Mouse (Mus musculus): ENCODE data around the gene Ccdc154. TPM values are rescaled to one million over a fixed set of nuclear protein-coding genes. Genes with fewer than 3 reads are reported as not detected.
A peak's percentile ranks its signal among the peaks of the same experiment; 100 is the strongest.
"Not testable (repeated sequence)": the region's sequence is repeated elsewhere in the genome, so short reads cannot be mapped to it uniquely, and the experiment has no call there.

Gene Ccdc154
- polyA plus RNA-seq (2015; fragmentation: Nextera tagmentation; extraction: Ambion mirVana): 0.08 TPM in 1 of 2 replicates, not detected in the other

DNA sequence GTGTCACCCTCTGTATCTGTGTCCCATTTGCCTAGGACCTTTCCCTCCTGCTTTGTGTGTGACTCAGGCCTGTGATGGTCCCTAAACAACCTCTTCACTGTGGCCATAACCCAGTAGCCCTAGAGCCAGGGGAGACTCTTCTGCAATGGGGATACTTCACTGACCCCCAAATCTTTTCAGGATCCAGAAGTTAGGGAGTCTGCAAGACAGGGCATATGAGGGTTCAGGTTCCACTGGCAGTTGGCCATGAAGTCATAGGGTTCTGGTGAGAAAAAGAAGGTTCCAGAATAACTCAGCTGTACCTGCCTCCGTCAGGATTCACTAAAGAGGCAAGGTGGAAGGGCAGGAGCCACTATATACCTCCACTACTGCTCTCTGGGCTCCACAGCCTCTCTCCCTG, at the start of gene Ccdc154:
Gene Ccdc154 (plus strand): TSS at position 301 of the 400 bp plus-strand sequence.
- Histone ChIP-seq H3K36me3 (peaks cover 40% of the 10 kb centered on the region), H3K4me2 (no peak within 1 kb of the TSS), H3K4me3 (no peak within 1 kb of the TSS), H3K4me1 (0 out of 2 replicates have a peak, but pooled peaks cover 2% of the 10 kb centered on the region), H3K9me3 (no peaks in the 10 kb centered on the region), H3K27ac (no peak within 1 kb of the TSS), H3K27me3 (no peaks in the 10 kb centered on the region), H3K9ac (no peak within 1 kb of the TSS)
- no peak for ATAC-seq (ENCODE audit: insufficient number of reproducible peaks, low FRiP score, low TSS enrichment, low read depth)
- WGBS: 95% methylated on average over 1 of the region's 1 CpGs

DNA sequence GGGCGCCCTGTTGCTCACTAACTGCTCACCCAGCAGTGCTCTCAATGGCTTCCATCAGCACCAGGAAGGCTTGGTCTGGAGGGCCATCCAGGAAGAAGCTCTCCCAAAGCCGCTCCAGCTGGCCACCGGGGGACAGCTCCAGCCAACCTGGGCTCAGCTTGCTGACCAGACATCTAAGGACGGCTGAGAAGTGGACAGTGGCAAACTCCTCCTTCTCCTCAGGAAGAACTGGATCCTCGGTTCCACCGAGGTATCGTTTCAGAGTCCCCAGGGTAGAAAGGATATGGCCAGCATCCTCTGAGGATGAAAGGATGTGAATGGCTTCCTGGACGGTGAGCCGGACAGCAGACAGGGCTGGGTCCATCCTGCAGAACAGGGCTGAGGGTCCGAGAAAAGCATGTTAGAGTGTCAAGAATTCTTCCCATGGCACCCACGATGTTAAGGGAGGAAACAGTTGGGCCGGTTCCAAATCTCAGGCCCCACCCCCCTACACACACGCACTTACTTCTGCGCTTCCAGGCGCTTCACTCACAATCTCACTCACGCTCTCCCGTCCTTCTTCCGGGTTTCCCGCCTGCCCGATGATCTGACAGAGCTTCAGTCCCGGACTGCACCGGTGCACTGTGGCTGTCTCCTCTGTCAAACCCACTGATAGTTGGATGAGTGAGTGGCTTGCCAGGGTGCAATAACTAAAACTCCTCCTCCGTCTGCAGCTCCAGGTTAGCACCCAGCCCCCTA, 47.2 kb upstream of the Ccdc154 start:
- Histone ChIP-seq H3K9me3 (no peaks in the 10 kb centered on the region), H3K27me3 (no peaks in the 10 kb centered on the region), H3K4me1 (peaks cover 18% of the 10 kb centered on the region), H3K27ac (peak overlapping the region; percentile 96), H3K36me3 (peaks cover 33% of the 10 kb centered on the region), H3K4me2 (peak overlapping the region; percentile 96), H3K9ac (peak overlapping the region; percentile 56), H3K4me3 (peak overlapping the region; percentile 54)
- 11% methylated on average over 23 of the region's 23 CpGs for WGBS
- ATAC-seq (ENCODE audit: insufficient number of reproducible peaks, low FRiP score, low TSS enrichment, low read depth): peak; percentile 7; the same call in 1 of the 2 replicates

DNA sequence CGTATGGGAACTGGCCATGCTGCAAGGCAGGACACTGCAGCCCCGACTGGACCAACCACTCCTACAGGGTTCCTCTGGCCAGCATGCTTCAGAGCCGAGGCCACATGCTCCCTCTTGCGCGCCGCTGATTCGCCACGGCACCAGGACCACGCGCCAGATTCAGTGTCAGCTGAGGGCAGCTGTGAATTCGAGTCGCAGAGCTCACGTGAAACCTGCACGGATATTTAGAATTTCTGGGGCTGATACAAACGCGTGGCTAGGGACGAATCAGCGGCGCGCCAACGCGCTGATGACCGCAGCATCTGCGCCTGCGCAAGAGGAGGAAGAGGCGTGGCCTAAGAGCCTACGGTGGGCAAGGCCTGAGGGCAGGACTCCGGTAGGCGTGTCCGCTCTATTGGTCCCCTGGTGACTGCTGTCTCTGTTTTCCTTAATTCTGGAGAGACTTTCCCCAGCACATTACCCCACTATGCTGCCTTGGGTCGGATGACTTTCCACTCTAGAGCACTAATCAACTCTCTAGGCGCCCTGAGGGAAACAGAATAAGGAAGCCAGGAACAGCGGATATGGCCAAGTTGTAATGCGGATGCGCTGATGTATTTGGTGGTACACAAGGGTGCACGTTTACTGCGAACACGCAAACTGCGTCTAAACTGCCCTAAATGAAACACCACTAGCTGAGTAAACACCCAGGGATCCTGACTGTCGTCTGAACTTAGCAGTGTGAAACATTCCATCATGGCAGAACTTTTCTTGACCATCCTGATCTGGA, 46.4 kb upstream of the Ccdc154 start, which contains the start of gene Telo2:
Gene Telo2 (minus strand): TSS at position 304 of the 769 bp plus-strand sequence.
- Histone ChIP-seq H3K4me3 (peak within 1 kb of the TSS; percentile 54), H3K27ac (peak within 1 kb of the TSS; percentile 96), H3K9me3 (no peaks in the 10 kb centered on the region), H3K27me3 (no peaks in the 10 kb centered on the region), H3K9ac (peak within 1 kb of the TSS; percentile 56), H3K4me2 (peak within 1 kb of the TSS; percentile 96), H3K4me1 (peaks cover 18% of the 10 kb centered on the region), H3K36me3 (peaks cover 25% of the 10 kb centered on the region)
- WGBS: 3% methylated on average over 40 of the region's 40 CpGs
- peak; percentile 86 for ATAC-seq (ENCODE audit: insufficient number of reproducible peaks, low FRiP score, low TSS enrichment, low read depth)

DNA sequence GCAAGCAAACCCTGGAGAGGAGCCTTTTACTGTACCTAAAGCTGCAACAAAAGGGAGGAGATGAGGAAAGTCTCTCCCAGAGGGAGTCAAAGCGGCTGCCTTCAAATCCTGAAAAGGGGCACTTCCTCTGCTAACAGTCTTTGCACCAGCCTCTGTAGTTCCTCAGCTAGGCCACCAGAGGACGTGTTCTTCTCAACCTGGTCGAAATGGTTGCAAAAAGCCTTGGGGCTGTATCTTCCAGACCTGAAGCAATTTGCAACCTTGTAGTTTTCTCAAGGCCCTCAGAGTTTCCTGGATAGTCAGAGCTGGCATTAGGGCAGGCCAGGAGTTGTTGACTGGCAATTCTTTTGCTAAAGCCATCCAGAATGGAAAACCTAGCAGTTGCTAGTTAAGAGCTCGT, 45.0 kb upstream of the Ccdc154 start:
- H3K4me3 ChIP-seq: no peak overlapping the region
- no peaks in the 10 kb centered on the region for H3K9me3 ChIP-seq
- H3K27ac ChIP-seq: no peak overlapping the region
- no peak for ATAC-seq (ENCODE audit: insufficient number of reproducible peaks, low FRiP score, low TSS enrichment, low read depth)
- no peak overlapping the region for H3K4me2 ChIP-seq
- H3K9ac ChIP-seq: no peak overlapping the region
- WGBS: 39% methylated on average over 4 of the region's 4 CpGs
- peaks cover 11% of the 10 kb centered on the region; the same call in 1 of the 2 replicates for H3K36me3 ChIP-seq
- peaks cover 14% of the 10 kb centered on the region for H3K4me1 ChIP-seq
- H3K27me3 ChIP-seq: no peaks in the 10 kb centered on the region

DNA sequence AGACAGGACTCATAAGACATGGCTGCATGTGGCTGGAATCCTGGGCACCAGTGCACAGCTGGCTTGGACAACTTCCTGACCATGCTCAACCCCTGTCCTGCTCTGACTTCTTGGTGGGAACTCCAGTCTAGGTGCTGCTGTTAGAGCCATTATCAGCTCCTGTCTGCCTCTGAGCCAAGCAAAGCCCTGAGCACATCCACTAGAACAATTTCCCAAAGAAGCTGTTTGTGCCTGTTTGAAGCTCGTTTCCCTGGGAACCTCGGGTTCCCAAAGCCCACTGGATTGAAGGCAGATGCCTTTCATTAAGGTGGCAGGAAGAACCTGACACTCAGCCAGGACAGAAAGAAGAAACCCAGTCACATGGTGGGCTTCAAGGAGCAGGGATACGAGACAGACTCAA, 41.9 kb upstream of the Ccdc154 start, which contains the start of gene Ptx4:
Gene Ptx4 (plus strand): TSS at position 355 of the 400 bp plus-strand sequence.
- 14% methylated on average over 3 of the region's 3 CpGs for WGBS
- H3K27me3 ChIP-seq: 0 out of 2 replicates have a peak, but pooled peaks cover 6% of the 10 kb centered on the region
- H3K27ac ChIP-seq: no peak within 1 kb of the TSS
- no peak within 1 kb of the TSS for H3K4me3 ChIP-seq
- H3K4me2 ChIP-seq: no peak within 1 kb of the TSS
- no peak within 1 kb of the TSS for H3K9ac ChIP-seq
- ATAC-seq (ENCODE audit: insufficient number of reproducible peaks, low FRiP score, low TSS enrichment, low read depth): no peak
- peaks cover 6% of the 10 kb centered on the region; the same call in 1 of the 2 replicates for H3K4me1 ChIP-seq
- no peaks in the 10 kb centered on the region for H3K9me3 ChIP-seq
- no peaks in the 10 kb centered on the region for H3K36me3 ChIP-seq

DNA sequence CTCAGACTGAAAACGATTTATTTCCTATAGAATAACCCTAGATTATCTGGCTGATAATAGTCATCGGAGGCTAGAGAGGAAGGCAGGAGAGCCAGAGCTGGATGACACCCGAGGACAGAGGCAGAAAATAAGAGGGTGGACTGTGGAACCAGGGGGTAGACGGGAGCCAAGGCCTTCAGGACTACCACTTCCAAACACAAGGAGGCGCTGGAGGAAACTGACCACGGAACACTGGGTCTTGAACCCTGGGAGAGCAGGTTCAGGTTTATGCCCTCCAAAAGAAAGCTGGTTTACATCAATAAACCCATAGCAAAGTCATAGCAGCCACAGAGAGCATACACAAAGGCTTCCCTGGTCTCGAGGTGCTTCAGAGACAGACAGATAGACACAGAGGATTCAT, 38.3 kb upstream of the Ccdc154 start:
- Histone ChIP-seq H3K27me3 (0 out of 2 replicates have a peak, but pooled peaks cover 6% of the 10 kb centered on the region), H3K27ac (no peak overlapping the region), H3K4me3 (no peak overlapping the region), H3K4me1 (no peaks in the 10 kb centered on the region; the same call in 1 of the 2 replicates), H3K36me3 (no peaks in the 10 kb centered on the region), H3K4me2 (no peak overlapping the region), H3K9me3 (no peaks in the 10 kb centered on the region), H3K9ac (no peak overlapping the region)
- WGBS: 30% methylated on average over 7 of the region's 7 CpGs
- no peak for ATAC-seq (ENCODE audit: insufficient number of reproducible peaks, low FRiP score, low TSS enrichment, low read depth)

DNA sequence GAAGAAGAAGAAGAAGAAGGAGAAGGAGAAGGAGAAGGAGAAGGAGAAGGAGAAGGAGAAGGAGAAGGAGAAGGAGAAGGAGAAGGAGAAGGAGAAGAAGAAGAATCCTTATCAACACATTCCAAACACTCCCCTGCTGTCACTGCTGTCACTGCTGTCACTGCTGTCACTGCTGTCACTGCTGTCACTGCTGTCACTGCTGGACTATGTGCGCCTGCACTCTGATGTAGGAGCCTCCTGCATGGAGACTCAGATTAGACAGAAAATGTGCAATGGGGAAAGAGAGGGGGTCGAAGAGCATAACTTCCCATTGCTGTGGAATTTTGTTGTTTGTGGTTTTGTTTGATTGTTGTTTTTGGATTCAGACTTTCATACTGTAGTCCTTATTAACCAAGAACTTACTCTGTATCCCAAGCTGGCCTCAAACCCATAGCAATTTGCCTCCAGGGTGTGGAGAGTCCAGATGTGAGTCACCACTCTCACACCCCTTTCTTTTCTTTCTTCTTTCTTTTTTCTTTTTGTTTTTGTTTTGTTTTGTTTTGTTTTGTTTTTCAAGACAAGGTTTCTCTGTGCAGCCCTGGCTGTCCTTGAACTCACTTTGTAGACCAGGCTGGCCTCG, 36.7 kb upstream of the Ccdc154 start:
- not testable (repeated sequence) for H3K9me3 ChIP-seq; H3K4me1 ChIP-seq; H3K27ac ChIP-seq; H3K4me3 ChIP-seq; ATAC-seq (ENCODE audit: insufficient number of reproducible peaks, low FRiP score, low TSS enrichment, low read depth); H3K4me2 ChIP-seq; H3K9ac ChIP-seq; H3K36me3 ChIP-seq; H3K27me3 ChIP-seq
- WGBS: 76% methylated on average over 3 of the region's 3 CpGs

DNA sequence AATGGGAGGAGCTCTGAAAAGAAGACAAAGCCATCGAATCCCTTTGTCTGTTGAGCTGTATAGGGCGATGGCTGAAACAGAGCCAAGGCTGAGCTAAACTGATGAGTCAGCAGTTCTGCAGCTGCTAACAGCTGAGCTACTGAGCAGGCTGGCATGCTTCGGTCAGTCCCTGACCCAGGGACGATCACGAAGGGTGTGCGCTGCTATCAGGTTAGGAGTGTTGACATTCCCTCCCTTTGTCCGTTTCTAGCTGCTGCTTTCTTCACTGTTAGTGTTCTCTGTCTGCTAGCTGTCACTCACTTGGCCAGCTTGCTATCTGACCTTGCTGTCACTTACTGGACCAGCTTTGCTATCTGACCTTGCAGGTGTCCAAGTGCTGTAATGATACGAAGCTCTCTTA, 35.2 kb upstream of the Ccdc154 start:
- Histone ChIP-seq H3K27ac (no peak overlapping the region), H3K4me1 (no peaks in the 10 kb centered on the region; the same call in 1 of the 2 replicates), H3K9me3 (no peaks in the 10 kb centered on the region), H3K4me3 (no peak overlapping the region), H3K27me3 (0 out of 2 replicates have a peak, but pooled peaks cover 6% of the 10 kb centered on the region), H3K36me3 (no peaks in the 10 kb centered on the region), H3K4me2 (no peak overlapping the region), H3K9ac (no peak overlapping the region)
- 62% methylated on average over 8 of the region's 8 CpGs for WGBS
- ATAC-seq (ENCODE audit: insufficient number of reproducible peaks, low FRiP score, low TSS enrichment, low read depth): no peak

DNA sequence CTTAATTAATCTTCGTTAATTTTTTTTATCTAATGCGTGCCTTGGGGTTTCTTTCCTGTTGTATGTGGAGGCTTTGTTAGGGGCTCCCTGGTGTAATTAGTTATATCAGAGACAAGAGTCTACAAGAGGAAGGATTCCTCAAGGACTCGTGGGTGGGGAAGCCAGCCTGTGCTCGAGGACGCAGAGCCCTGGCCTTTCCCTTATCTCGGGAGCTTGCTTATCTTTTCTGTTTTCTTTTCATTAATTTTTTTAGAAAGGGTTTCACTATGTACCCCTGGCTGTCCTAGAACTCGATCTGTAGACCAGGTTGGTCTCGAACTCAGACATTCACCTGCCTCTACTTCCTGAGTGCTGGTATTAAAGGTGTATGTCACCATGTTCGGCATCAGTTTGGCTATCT, 34.6 kb upstream of the Ccdc154 start:
- H3K36me3 ChIP-seq: no peaks in the 10 kb centered on the region
- H3K4me3 ChIP-seq: no peak overlapping the region
- WGBS: 79% methylated on average over 9 of the region's 9 CpGs
- no peaks in the 10 kb centered on the region; the same call in 1 of the 2 replicates for H3K4me1 ChIP-seq
- no peak for ATAC-seq (ENCODE audit: insufficient number of reproducible peaks, low FRiP score, low TSS enrichment, low read depth)
- no peak overlapping the region for H3K9ac ChIP-seq
- H3K27me3 ChIP-seq: 0 out of 2 replicates have a peak, but pooled peaks cover 4% of the 10 kb centered on the region
- H3K9me3 ChIP-seq: no peaks in the 10 kb centered on the region
- no peak overlapping the region for H3K27ac ChIP-seq
- no peak overlapping the region for H3K4me2 ChIP-seq

DNA sequence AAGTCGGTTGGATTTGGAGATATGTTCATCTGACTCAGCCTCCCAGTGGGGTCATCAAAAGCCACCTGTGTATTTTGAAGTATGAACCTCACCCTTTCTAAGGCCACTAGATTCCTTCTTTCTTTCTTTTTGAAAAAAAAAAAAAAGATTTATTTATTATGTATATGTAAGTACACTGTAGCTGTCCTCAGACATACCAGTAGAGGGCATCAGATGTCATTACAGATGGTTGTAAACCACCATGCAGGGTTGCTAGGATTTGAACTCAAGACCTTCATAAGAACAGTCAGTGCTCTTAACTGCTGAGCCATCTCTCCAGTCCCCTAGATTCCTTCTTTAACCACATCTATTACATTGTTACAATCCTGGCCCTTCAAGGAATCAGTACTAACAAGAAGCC, 32.2 kb upstream of the Ccdc154 start:
- no peak overlapping the region for H3K27ac ChIP-seq
- no peak overlapping the region for H3K4me2 ChIP-seq
- H3K4me3 ChIP-seq: no peak overlapping the region
- H3K4me1 ChIP-seq: peaks cover 12% of the 10 kb centered on the region
- WGBS: 78% methylated on average over 1 of the region's 1 CpGs
- no peaks in the 10 kb centered on the region for H3K36me3 ChIP-seq
- no peaks in the 10 kb centered on the region for H3K9me3 ChIP-seq
- no peak for ATAC-seq (ENCODE audit: insufficient number of reproducible peaks, low FRiP score, low TSS enrichment, low read depth)
- no peaks in the 10 kb centered on the region for H3K27me3 ChIP-seq
- no peak overlapping the region for H3K9ac ChIP-seq

DNA sequence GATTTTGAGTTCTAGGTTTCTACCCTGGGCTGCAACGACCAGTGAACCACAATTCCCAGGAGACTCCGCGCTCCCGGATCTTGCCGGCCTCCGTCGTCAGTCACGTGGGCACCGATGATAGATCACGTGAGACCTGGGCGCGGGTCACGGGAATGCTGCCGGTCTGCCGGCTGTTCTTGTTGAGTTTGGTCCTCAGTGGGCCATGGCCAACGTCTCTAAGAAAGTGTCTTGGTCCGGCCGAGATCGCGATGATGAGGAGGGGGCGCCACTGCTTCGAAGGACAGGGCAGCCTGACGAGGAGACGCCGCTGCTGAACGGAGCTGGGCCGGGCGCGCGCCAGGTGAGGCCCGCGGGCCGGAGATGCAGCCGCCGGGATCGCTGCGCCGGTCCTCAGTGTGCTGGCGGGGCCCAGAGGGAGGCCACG, 29.0 kb upstream of the Ccdc154 start, which contains the start of gene Clcn7:
Gene Clcn7 (plus strand): TSS at position 117 of the 424 bp plus-strand sequence.
- peaks cover 19% of the 10 kb centered on the region for H3K4me1 ChIP-seq
- H3K27ac ChIP-seq: 0 out of 2 replicates have a peak within 1 kb of the TSS, but pooled peaks have one; percentile 38
- peak within 1 kb of the TSS; percentile 68 for H3K9ac ChIP-seq
- peak; percentile 88 for ATAC-seq (ENCODE audit: insufficient number of reproducible peaks, low FRiP score, low TSS enrichment, low read depth)
- WGBS: under 1% methylated on average over 40 of the region's 40 CpGs
- no peaks in the 10 kb centered on the region for H3K27me3 ChIP-seq
- H3K4me2 ChIP-seq: peak within 1 kb of the TSS; percentile 68
- H3K36me3 ChIP-seq: peaks cover 10% of the 10 kb centered on the region; the same call in 1 of the 2 replicates
- peak within 1 kb of the TSS; percentile 74 for H3K4me3 ChIP-seq
- H3K9me3 ChIP-seq: no peaks in the 10 kb centered on the region
